Mouse (Mus musculus) stomach, embryonic 16.5 days (tissue): ENCODE data around the gene Ripor2. TPM values are rescaled to one million over a fixed set of nuclear protein-coding genes. Genes with fewer than 3 reads are reported as not detected.

Source experiments
- ATAC-seq: fragments of 200-750 bp; cut with Nextera tagmentation; 2 replicates; pipeline ENCODE4 v1.8.0; 2017; ENCODE audit warnings: moderate number of reproducible peaks, moderate TSS enrichment; ENCODE audit not compliant: insufficient read depth, low FRiP score
- H3K27ac ChIP-seq: fragments of 300-500 bp; sonication (generic); 2 replicates; pipeline ENCODE4 v1.5.1; 2014; ENCODE audit warnings: low read length
- H3K27me3 ChIP-seq: fragments of 300-500 bp; sonication (generic); 2 replicates; pipeline ENCODE4 v1.6.1; 2014; ENCODE audit warnings: low read length, control low read depth, mixed read lengths; ENCODE audit not compliant: control insufficient read depth, insufficient read depth
- H3K36me3 ChIP-seq: fragments of 300-500 bp; sonication (generic); 2 replicates; pipeline ENCODE4 v1.6.1; 2014; ENCODE audit warnings: low read length; ENCODE audit not compliant: control insufficient read depth, insufficient read depth
- H3K4me1 ChIP-seq: fragments of 300-500 bp; sonication (generic); 2 replicates; pipeline ENCODE4 v1.6.1; 2014; ENCODE audit warnings: low read length, control low read depth, mixed read lengths; ENCODE audit not compliant: control insufficient read depth, insufficient read depth
- H3K4me2 ChIP-seq: fragments of 300-500 bp; sonication (generic); 2 replicates; pipeline ENCODE4 v1.6.1; 2014; ENCODE audit warnings: low read depth, low read length, mixed read lengths
- H3K4me3 ChIP-seq: fragments of 300-500 bp; sonication (generic); replicated peaks from 2 replicates; pipeline ENCODE4 v1.5.1; 2014; ENCODE audit warnings: mild to moderate bottlenecking, low read length
- H3K9ac ChIP-seq: fragments of 300-500 bp; sonication (generic); 2 replicates; pipeline ENCODE4 v1.6.1; 2014; ENCODE audit warnings: low read length
- H3K9me3 ChIP-seq: fragments of 300-500 bp; sonication (generic); replicated peaks from 2 replicates; pipeline ENCODE4 v1.6.1; 2016; ENCODE audit warnings: low read length, control low read depth; ENCODE audit not compliant: control insufficient read depth
- WGBS: fragments of 180-500 bp; shearing (Covaris S2); extraction: QIAGEN DNeasy Blood & Tissue Kit; methylation state at CpG from one replicate; pipeline ENCODE4 v1.1.7; 2014; 5-methylcytosine and 5-hydroxymethylcytosine counted together
- polyA plus RNA-seq: library from polyadenylated mRNA; unstranded; fragments of >200 nt; fragmentation: Nextera tagmentation; extraction: Ambion mirVana; gene quantifications from 2 replicates; pipeline ENCODE4 v1.2.1, GENCODE M21; 2015

Gene Ripor2
- polyA plus RNA-seq, 1 experiment from 2014 or later = 4.3 TPM

- H3K27ac ChIP-seq = no peak overlapping the region
These were observed 139.5 kb downstream of the Ripor2 start for GRCm38 (mm10) chr13:24721502-24721901.

DNA sequence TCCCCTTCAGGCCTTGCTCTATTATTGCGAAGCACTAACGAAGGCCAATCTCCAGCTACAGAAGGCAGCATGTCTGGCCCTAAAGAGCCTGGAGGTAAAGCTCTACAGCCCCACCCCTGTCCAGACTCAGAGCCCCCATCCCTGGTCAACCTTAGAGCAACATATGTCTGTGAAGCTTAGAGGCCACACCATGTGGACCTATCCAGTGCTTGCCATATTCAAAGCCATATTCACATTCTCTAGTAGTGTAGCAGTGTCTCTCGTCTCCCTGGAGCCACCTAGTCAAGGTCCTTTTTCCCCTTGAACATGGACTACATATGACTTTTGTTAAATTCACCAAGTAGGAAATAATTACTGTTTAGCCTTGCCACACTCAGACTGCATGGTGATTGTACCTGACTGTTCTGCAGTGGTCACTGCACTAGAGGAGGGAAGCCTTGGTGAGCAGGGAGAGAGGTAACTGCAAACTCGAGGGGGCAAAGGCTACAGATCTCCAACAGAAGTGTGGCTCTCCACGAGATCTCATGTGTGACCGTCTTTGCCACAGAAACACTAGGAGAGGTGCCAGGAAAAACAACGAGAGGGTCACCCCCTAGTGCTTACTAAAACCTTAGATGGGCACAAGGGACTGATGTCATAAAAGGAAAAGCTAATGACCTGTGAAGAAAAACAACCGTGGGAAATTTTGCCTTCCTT lies 141.9 kb downstream of the Ripor2 start:
- no peak for ATAC-seq
- H3K4me1 ChIP-seq = no peaks in the 10 kb centered on the region
- no peak overlapping the region for H3K9ac ChIP-seq
- H3K36me3 ChIP-seq = no peaks in the 10 kb centered on the region
- H3K27me3 ChIP-seq = no peaks in the 10 kb centered on the region
- no peak overlapping the region for H3K4me2 ChIP-seq
- 69% methylated on average over 8 of the region's 8 CpGs for WGBS
- no peak overlapping the region for H3K4me3 ChIP-seq
- H3K9me3 ChIP-seq = no peaks in the 10 kb centered on the region
- no peak overlapping the region for H3K27ac ChIP-seq

More at GRCm38 (mm10) chr13:24721502-24721901, 139.5 kb downstream of the Ripor2 start:
- no peaks in the 10 kb centered on the region for H3K9me3 ChIP-seq
- no peaks in the 10 kb centered on the region for H3K36me3 ChIP-seq
- no peak overlapping the region for H3K4me3 ChIP-seq
- no peak overlapping the region for H3K4me2 ChIP-seq
- no peaks in the 10 kb centered on the region for H3K27me3 ChIP-seq
- 73% methylated on average over 10 of the region's 10 CpGs for WGBS
- ATAC-seq = no peak
- H3K4me1 ChIP-seq = no peaks in the 10 kb centered on the region
- no peak overlapping the region for H3K9ac ChIP-seq

DNA sequence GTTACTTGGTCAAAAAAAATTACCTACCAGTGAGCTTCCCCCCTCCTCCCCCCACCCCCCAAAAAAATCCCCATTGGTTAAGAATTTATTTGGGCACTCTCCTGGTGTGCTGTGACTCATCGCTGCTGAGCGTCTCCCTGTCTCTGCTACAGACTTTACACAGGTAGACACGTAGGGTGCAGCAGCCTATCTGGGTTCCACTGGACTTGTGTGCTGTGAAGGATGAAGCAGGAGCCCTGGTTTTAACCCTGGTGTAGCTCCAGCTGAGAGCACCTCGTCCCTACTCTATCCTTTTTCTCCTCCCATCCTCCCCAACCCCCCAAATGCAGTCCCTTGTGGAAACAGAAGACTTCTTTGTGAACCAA lies 142.4 kb downstream of the Ripor2 start:
- Histone ChIP-seq H3K9me3 (no peaks in the 10 kb centered on the region), H3K4me3 (no peak overlapping the region), H3K36me3 (no peaks in the 10 kb centered on the region), H3K27me3 (no peaks in the 10 kb centered on the region), H3K4me1 (no peaks in the 10 kb centered on the region), H3K27ac (no peak overlapping the region), H3K4me2 (no peak overlapping the region), H3K9ac (no peak overlapping the region)
- WGBS = 69% methylated on average over 4 of the region's 4 CpGs
- ATAC-seq = no peak

DNA sequence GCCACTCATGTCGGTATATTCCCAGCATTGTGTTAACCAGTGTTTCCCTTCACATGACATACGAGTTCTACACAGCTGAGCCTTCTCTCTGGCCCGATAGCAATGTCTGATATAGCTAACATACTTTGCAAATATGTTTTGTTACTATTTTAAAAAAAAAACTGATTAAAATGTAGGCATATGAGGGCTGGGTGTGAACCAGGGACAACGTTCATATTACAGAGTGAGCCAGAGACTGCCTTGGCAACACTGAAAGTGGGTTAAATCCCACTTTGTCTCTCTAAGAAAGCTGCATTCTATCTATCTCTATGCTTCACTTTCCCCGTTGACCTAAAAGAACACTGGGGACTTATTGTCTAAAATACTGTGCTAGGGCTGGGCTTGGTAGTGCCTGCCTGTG lies 147.1 kb downstream of the Ripor2 start:
- WGBS = 85% methylated on average over 5 of the region's 5 CpGs
- no peaks in the 10 kb centered on the region for H3K36me3 ChIP-seq
- H3K4me2 ChIP-seq = no peak overlapping the region
- H3K4me1 ChIP-seq = no peaks in the 10 kb centered on the region
- no peak overlapping the region for H3K4me3 ChIP-seq
- no peaks in the 10 kb centered on the region for H3K9me3 ChIP-seq
- H3K9ac ChIP-seq = no peak overlapping the region
- H3K27ac ChIP-seq = no peak overlapping the region
- no peaks in the 10 kb centered on the region for H3K27me3 ChIP-seq
- no peak for ATAC-seq

- no peaks in the 10 kb centered on the region for H3K36me3 ChIP-seq
- no peak overlapping the region for H3K4me2 ChIP-seq
- ATAC-seq = no peak
These were observed 152.5 kb downstream of the Ripor2 start for GRCm38 (mm10) chr13:24734502-24734901.

DNA sequence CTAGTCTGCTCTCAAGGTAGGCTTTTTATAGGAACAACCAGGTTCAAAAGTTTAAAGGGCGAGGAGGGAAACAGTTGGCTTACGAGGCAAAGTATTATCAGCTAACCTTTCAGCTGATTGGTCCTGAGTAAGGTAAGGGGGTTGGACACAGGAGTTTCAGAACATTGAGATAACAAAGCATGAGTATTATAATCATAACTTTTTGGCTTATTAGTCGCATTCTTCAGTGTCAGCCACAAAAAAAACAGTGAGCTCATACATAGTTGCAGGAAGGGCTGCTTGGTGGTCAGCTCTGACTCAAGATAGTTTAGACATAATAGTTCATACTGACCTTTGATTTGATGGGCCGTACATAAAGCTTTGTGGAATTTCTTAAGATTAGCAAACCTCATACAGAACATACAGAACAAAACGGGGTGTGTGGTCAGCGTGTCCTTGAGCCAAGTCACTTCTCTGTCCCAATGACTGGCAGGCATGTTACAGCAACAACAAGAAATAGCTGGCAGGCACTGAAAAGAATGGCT lies 153.7 kb downstream of the Ripor2 start:
- Histone ChIP-seq H3K4me2 (no peak overlapping the region), H3K9ac (no peak overlapping the region), H3K4me1 (no peaks in the 10 kb centered on the region), H3K27me3 (no peaks in the 10 kb centered on the region), H3K36me3 (no peaks in the 10 kb centered on the region), H3K27ac (no peak overlapping the region), H3K9me3 (no peaks in the 10 kb centered on the region), H3K4me3 (no peak overlapping the region)
- 53% methylated on average over 6 of the region's 6 CpGs for WGBS
- ATAC-seq = no peak; the same call in 1 of the 2 replicates

More at GRCm38 (mm10) chr13:24734502-24734901, 152.5 kb downstream of the Ripor2 start:
- no peaks in the 10 kb centered on the region for H3K4me1 ChIP-seq
- H3K4me3 ChIP-seq = no peak overlapping the region
- no peaks in the 10 kb centered on the region for H3K27me3 ChIP-seq
- no peak overlapping the region for H3K9ac ChIP-seq
- 86% methylated on average over 5 of the region's 5 CpGs for WGBS
- H3K27ac ChIP-seq = no peak overlapping the region
- H3K9me3 ChIP-seq = no peaks in the 10 kb centered on the region

DNA sequence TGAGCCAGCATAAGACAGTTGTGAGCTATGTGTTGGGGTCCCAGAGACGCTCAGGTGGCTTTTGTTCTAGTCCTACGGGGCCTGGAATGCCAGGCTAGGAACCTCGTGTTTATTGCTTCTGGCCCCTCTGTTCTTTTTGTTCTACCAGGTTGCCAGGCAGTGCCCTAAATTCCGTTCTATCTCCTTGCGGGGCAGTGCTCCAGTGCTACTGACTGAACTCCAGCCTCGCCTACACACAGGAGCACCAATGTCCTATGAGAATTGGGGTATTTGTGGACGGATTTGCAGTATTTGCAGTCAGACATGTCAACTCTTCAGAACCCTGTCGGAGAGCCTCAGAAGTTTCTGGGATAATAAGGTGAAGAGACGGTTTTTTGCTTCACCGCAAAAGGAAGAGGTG lies 159.0 kb downstream of the Ripor2 start, which contains the start of gene Armh2:
Armh2 (plus strand) TSS at position 205 of the 400 bp plus-strand sequence.
- Histone ChIP-seq H3K36me3 (no peaks in the 10 kb centered on the region), H3K4me2 (no peak within 1 kb of the TSS), H3K4me1 (no peaks in the 10 kb centered on the region), H3K4me3 (no peak within 1 kb of the TSS), H3K9ac (no peak within 1 kb of the TSS), H3K27ac (no peak within 1 kb of the TSS), H3K27me3 (no peaks in the 10 kb centered on the region), H3K9me3 (no peaks in the 10 kb centered on the region)
- ATAC-seq = no peak
- WGBS = 85% methylated on average over 10 of the region's 10 CpGs

DNA sequence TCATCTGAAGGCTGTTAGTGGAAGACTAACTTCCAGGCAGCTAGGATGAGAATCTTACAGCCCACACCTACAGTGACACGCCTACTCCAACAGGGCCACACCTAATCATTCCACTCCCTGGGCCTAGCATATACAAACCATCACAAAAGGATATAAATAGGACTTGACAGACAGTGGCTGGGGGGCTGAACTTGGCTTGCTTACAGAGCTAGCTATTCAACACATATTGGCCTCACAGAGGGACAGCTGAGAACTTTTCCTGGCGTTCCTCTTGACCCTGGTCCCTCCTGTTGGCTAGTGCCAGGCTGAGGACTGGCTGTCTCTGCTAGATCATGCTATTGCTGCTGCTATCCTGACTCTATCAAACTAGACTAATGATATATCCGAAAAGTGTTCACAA lies 165.8 kb downstream of the Ripor2 start:
- H3K4me3 ChIP-seq = no peak overlapping the region
- no peaks in the 10 kb centered on the region for H3K27me3 ChIP-seq
- no peak for ATAC-seq
- H3K9ac ChIP-seq = no peak overlapping the region
- no peak overlapping the region for H3K4me2 ChIP-seq
- no peak overlapping the region for H3K27ac ChIP-seq
- no peaks in the 10 kb centered on the region for H3K36me3 ChIP-seq
- no peaks in the 10 kb centered on the region for H3K4me1 ChIP-seq
- 68% methylated on average over 3 of the region's 3 CpGs for WGBS
- no peaks in the 10 kb centered on the region for H3K9me3 ChIP-seq

DNA sequence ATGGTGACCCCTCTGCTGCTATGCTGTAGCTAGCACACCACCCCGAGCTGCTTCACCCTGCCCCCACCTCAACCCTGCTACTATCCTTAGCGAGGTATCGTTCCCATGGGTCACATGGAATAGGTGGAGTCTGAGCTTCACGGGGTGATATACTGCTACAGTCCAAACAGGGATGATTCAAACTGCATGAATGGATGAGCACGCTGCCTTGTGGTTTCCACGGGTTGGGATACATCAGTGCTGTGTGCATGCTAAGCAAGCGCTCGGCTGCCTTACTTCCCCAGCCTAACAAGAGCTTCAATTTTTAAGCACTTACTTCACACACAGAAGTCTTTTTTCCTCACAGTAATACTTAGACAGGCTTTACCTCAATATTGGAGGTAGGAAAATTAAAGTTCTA lies 168.8 kb downstream of the Ripor2 start:
- H3K27me3 ChIP-seq = no peaks in the 10 kb centered on the region
- no peak for ATAC-seq
- no peaks in the 10 kb centered on the region for H3K9me3 ChIP-seq
- H3K27ac ChIP-seq = no peak overlapping the region
- H3K4me1 ChIP-seq = no peaks in the 10 kb centered on the region
- H3K4me3 ChIP-seq = no peak overlapping the region
- 92% methylated on average over 8 of the region's 8 CpGs for WGBS
- peaks cover 7% of the 10 kb centered on the region; the same call in 1 of the 2 replicates for H3K36me3 ChIP-seq
- H3K9ac ChIP-seq = no peak overlapping the region
- H3K4me2 ChIP-seq = no peak overlapping the region
